Mouse (Mus musculus) adrenal gland, postnatal 10 days (tissue): ENCODE results near the gene Gpr183. TPM values are rescaled to one million over a fixed set of nuclear protein-coding genes. Genes with fewer than 3 reads are reported as not detected.

ENCODE experiments used
- DNase-seq: peaks from one replicate; pipeline ENCODE4 v3.0.0; 2021; ENCODE audit warnings: mixed read lengths
- total RNA-seq, 2 experiments: library from RNA; stranded (reverse); gene quantifications; 2 replicates each; pipeline ENCODE4 v1.2.3; 2021

Gpr183 gene
- total RNA-seq, 2 experiments from 2014 or later: 0.94 to 1.2 TPM

DNA sequence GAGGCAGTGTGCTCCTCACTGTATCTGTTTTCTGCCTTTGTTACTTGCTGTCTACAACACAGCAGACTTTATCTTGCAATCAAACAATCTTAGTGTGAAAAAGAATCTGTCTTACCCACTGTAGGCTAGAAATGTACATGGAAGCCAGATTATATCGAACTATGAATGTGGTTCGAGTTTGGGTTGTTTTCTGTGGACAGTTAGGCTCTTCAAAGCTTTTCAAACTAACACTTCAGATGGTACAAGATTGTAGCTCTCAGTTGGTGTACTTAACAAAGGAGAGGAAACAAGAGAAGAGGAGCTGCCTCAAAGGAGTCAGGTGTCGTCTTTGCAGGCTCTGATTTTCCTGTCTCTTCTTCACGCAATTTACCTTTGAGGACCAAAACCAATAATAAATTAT lies 22.7 kb upstream of the Gpr183 start:
- DNase-seq: no peak

- DNase-seq: no peak
Measured at GRCm38 (mm10) chr14:121987287-121987686, 22.3 kb upstream of the Gpr183 start.

GRCm38 (mm10) chr14:121986028-121986427 lies 21.0 kb upstream of the Gpr183 start:
- DNase-seq: no peak

DNA sequence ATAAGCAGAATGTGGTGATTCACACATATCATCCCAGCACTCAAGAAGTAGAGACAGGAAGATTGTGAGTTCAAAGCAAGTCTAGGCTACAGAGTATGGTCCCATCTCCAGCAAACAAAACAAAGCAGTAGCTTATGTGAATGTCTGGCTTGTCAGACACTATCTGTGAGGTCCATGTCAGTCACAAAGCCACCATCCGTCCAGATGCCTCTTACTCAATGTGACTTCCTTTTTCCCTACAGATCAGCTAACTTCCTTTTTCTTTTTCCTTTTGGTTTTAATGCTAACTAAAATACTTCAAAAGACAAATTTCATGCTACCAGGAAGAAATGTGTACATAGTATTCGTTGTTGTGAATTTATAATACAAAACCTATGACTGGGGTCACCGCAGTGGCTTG lies 20.5 kb upstream of the Gpr183 start:
- DNase-seq: no peak

DNA sequence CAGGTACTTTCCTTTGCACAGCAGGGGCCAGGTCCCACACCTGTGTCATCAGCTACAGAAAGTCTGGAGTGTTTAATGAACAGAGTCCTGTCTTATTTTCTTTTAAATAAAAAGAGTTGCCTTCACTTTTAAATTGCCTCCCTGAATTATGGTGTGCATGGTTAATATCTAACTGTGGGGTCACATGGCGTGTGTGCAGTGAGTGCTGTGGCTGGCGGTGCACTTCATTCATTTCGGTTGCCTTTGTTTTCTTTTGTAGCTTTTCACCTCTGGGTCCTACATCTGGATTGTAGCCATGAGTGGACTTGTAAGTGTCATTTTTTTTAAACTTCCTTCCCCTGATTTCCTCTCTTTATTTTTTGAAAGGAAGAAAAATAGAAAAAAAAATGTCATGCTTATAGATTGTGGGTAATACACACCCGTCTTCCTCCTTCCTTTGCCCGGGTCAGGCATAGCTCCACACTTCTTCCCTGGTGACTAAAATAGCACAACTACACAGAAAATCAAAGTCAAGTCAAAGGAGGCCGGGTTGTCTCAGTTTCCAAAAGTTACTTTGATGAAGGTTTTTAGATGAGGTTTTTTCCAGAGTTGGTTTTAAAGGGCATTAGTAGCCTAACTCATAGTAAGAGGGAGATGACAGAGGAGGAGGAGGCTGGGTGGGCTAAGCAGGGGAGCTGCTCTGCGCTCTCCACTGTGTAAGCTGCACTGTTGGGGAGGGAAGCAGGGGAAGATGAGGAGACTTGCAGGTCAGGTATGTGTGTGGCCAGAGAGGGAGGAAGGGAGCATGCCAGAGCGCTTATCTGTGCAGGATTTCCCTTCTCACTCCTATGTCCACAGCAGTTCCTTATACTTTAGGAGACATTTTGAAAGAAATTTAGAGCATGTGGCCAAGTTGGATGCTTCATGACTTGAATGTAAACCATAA lies 18.3 kb upstream of the Gpr183 start:
- DNase-seq: no peak

- no peak for DNase-seq
Measured at GRCm38 (mm10) chr14:121981531-121981930, 16.5 kb upstream of the Gpr183 start.

GRCm38 (mm10) chr14:121973114-121973513 lies 8.1 kb upstream of the Gpr183 start:
- DNase-seq: no peak

GRCm38 (mm10) chr14:121970402-121970801 lies 5.4 kb upstream of the Gpr183 start:
- no peak for DNase-seq

GRCm38 (mm10) chr14:121967095-121967494 lies 2.1 kb upstream of the Gpr183 start:
- DNase-seq: no peak

DNA sequence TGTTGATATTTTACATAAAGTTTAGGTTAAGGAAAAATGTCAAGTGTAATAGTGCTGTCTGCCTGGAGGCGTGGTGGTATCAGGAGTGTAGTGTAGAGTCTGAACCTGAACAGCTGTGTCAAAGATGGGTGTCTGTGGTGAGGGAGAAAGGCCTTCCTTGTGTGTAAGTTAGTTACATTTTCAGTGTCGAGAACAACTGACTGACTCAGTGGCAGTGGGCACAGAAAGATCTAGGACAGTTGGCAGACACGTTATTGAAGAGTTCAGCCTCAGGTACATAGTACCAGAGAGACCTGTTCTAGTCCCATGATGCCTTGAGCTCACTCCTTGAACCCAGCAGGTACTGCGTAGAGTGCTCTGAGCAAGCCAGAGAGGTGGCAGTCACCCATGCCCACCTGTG lies 466 bp upstream of the Gpr183 start:
- DNase-seq: no peak

- no peak for DNase-seq
Measured at GRCm38 (mm10) chr14:121963942-121964335, 1.1 kb downstream of the Gpr183 start.

- DNase-seq: no peak
Measured at GRCm38 (mm10) chr14:121963251-121963941, 1.6 kb downstream of the Gpr183 start.

- no peak for DNase-seq
Measured at GRCm38 (mm10) chr14:121962128-121962890, 2.7 kb downstream of the Gpr183 start.

DNA sequence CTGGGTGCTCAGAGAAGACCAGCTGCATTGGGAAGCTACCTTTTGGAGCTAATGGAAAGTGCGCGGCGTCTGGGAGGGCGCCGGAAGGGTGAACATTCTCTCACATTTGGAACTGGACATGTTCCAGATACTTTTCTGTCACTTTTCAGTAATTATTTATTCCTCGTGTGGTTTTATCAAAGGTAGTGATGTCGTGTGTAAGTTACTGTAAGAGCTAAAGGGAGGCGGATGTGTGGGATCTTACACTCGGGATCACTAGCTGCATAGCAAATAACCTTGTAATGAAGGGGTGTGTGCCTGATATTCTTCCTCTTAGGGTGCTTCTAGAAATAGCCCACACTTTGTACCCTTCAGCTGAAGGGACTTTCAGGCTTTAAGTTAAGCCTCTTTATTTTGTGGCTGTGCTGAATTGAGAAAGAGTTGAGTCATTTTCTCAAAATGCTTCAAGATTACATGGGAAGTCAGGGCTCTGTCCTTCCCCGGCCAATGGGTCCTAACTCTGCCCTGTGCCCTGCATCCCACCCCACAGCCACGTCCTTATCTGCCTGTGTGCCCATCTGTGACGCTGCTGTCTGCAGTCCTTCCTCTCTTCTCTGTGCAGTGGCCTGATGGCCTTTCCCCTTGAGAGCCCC lies 3.4 kb downstream of the Gpr183 start:
- no peak for DNase-seq

- no peak for DNase-seq
Measured at GRCm38 (mm10) chr14:121960997-121961396, 4.0 kb downstream of the Gpr183 start.

DNA sequence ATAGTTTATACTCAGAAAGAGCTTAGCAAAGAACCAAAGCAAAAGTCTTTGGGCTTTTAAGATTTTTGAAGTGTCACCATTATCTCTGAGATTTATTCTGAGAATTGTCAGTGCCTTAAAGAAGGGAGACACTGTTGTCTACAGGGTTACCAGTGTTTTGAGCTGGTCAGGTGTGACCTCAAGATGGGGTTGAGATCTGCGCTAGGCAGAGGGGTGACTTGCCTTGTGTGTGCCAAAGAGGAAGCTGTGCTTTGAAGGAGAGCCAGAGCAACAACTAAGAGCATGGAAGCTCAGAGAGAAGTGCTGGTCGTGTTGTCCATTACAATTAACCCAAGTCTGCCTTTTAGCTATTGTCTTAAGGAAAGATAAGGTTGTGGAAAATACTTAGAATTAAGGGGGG lies 4.5 kb downstream of the Gpr183 start:
- DNase-seq: no peak

- DNase-seq: no peak
Measured at GRCm38 (mm10) chr14:121960031-121960430, 5.0 kb downstream of the Gpr183 start.

GRCm38 (mm10) chr14:121959538-121959980 lies 5.4 kb downstream of the Gpr183 start:
- no peak for DNase-seq

DNA sequence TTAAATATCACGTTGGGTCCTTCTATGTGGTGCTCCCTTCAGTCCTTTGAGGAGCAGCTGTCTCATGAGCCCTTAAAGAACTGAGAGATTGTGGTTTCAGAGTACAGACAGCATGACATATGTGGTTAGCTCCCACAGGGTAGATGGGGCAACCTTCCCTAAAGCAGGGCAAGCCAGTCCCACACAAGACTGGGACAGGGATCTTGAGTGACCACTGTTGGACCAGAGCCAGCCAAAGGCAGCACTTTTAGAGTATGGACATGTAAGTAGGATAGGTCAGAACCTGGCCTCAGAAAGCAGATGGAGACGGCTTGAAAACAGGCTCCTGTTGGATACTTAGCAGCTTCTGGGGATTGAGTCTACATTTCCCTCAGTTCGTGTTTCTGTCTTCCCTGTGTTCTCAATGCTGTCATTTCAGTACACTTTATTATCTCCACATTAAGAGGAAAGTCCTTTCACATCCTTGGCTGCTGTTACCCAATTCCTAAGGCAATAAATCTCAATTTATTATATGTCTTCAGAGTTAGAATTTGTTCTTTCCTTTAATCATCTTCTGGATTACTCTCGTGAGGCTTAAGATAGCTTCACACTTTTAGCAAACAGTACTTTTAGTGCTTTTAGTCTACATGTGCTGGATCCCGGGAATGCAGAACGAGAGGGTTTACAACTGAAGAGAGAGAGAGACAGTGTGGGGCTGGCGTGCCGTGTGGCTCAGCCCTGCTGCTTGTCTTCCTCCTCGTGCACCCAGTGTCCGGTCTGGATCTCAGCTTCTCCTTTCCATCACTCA lies 6.1 kb downstream of the Gpr183 start:
- no peak for DNase-seq

DNA sequence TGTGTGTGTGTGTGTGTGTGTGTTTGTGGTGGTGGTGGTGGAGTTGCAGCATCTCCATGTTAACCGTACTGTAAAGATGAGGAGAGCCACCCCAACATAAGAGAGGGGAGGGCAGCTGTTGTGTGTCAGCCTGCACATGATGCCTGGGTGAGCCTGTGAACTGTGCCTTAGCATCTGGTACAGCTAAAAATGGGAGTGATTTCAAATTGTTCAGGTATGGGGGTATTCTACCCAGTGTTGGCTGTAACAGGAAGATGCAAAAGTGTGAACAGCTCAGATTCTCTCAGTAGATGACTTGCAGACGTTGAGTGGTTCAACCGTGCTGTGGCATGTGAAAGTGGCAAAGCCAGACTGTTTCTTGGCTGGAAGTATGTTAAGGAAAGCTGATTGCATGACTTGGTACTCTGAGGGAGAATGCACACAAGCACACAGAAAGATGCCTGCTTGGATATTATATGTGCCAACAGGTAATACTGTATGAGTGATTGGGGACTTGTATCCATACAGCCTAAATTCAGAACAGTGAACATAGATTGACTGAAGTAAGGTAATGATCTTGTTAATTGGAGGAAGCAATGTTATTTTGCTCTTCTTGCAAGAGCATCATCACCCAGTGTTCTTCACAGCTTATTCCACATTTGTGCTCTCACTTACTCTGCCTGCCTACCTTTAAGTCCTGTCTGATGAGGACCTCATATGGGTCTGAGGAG lies 6.8 kb downstream of the Gpr183 start:
- DNase-seq: no peak
